Mouse (Mus musculus): ENCODE data around the gene Vps4a. TPM values are rescaled to one million over a fixed set of nuclear protein-coding genes. Genes with fewer than 3 reads are reported as not detected.
"Not testable (repeated sequence)": the region's sequence is repeated elsewhere in the genome, so short reads cannot be mapped to it uniquely, and the experiment has no call there.

Gene Vps4a
- total RNA-seq (2021) = 10 to 100 TPM; 50.3 to 57.1 TPM
- long read RNA-seq, experiment 1, transcript Vps4a-201 (11 exons, 2,178 nt) = major isoform, 60 of 61 reads
- long read RNA-seq, experiment 1, partial matches to known transcripts = 1 of 61 reads
- long read RNA-seq, experiment 1, other reads (novel, unspliced or antisense) = 0 of 61 reads
- long read RNA-seq, experiment 2, transcript Vps4a-201 (11 exons, 2,178 nt) = major isoform, 80 of 93 reads
- long read RNA-seq, experiment 2, partial matches to known transcripts = 6 of 93 reads
- long read RNA-seq, experiment 2, other reads (novel, unspliced or antisense) = 7 of 93 reads

GRCm38 (mm10) chr8:107030650-107031576, at the start of gene Vps4a:
TSS of gene Vps4a (plus strand) at chr8:107031222.
- peak; percentile 93 to 96 for DNase-seq (ENCODE audit: low spot score in 2 of 2)

GRCm38 (mm10) chr8:106985404-106985821, 45.6 kb upstream of the Vps4a start:
- no peak for DNase-seq (ENCODE audit: low spot score in 2 of 2)

- DNase-seq (ENCODE audit: low spot score in 2 of 2) = no peak
Observed at GRCm38 (mm10) chr8:106985951-106986350, 45.1 kb upstream of the Vps4a start.

DNA sequence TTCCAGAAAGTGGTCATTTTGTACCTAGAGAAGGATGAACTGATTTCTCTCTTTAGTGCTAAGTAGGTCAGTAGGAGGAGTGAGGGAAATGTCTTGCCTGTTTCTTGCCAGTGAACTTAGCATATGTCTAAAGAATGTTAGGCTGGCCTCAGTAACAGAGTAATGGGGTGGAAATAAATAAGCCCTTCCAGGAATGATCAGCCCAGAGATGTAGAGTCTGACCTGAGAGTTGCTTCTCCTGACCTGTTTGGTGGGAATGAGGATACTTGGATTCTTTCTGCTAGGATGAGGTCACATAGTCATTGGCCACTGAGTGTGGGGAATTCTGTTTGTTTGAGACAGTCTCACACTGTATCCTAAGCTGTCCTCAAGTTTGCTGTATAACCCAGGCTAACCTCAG, 43.5 kb upstream of the Vps4a start:
- no peak for DNase-seq (ENCODE audit: low spot score in 2 of 2)

DNA sequence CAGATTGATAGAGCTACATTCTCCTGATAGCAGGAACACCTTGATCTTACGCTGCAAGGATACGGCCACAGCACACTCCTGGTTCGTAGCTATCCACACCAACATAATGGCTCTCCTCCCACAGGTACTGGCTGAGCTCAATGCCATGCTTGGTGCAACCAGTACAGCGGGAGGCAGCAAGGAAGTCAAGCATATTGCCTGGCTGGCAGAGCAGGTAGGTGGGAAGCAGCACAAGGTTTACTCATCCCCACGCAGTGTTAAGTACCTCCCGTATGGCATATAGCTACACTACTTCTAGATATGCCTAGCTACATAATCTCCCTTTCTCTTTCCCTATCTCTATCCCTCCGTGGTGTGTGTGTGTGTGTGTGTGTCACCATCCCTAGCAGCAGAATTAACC, 39.6 kb upstream of the Vps4a start:
- DNase-seq (ENCODE audit: low spot score in 2 of 2) = no peak

GRCm38 (mm10) chr8:106996339-106996738, 34.7 kb upstream of the Vps4a start:
- DNase-seq (ENCODE audit: low spot score in 2 of 2) = not testable (repeated sequence)

GRCm38 (mm10) chr8:106997416-106997815, 33.6 kb upstream of the Vps4a start:
- no peak for DNase-seq (ENCODE audit: low spot score in 2 of 2)

GRCm38 (mm10) chr8:106999068-106999467, 32.0 kb upstream of the Vps4a start:
- DNase-seq (ENCODE audit: low spot score in 2 of 2) = peak; percentile 50 to 62

GRCm38 (mm10) chr8:107002532-107002931, 28.5 kb upstream of the Vps4a start:
- peak; percentile 83 to 91 for DNase-seq (ENCODE audit: low spot score in 2 of 2)

GRCm38 (mm10) chr8:107007795-107008194, 23.2 kb upstream of the Vps4a start:
- no peak for DNase-seq (ENCODE audit: low spot score in 2 of 2)

DNA sequence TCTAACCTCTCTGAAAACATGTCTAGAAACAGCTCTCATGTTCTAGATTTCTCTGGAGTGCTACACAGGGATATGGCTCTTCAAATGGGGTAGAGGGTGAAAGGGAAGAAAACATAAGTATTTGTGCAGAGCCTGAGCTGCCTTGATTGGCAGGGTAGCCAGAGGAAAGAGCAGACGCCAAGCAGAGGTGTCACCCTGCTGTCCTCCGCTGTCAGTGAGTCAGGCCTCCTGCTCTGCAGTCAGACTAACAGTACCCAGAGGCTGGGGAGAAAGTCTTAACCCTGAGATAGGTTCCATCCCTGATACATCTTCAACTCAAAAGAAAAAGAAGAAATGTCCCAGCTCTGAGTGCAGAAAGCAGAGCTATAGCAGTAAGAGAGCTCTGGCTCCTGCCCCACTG, 18.4 kb upstream of the Vps4a start:
- DNase-seq (ENCODE audit: low spot score in 2 of 2) = no peak

DNA sequence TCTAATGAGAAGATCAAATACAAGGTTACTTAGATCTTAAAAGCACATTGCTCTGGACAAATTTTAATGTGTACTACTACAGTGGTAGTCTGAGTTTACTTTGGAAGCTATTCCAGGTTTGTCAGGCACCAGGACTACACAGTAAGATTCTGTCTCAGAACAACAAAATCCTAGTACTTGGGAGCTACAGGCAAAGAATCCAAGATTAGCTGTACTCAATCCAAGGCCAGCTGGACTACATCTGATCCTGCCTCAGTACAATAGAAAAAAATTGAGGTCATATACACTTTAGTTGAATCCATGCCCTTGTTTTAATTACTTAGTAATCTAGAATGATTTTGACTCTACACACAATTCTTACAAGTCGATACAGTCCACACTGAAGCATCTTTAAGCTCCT, 16.1 kb upstream of the Vps4a start:
- no peak for DNase-seq (ENCODE audit: low spot score in 2 of 2)

GRCm38 (mm10) chr8:107023479-107023878, 7.5 kb upstream of the Vps4a start:
- no peak for DNase-seq (ENCODE audit: low spot score in 2 of 2)

- DNase-seq (ENCODE audit: low spot score in 2 of 2) = no peak
Observed at GRCm38 (mm10) chr8:107029310-107029709, 1.7 kb upstream of the Vps4a start.

GRCm38 (mm10) chr8:107030058-107030457, 964 bp upstream of the Vps4a start:
- DNase-seq (ENCODE audit: low spot score in 2 of 2) = no peak

DNA sequence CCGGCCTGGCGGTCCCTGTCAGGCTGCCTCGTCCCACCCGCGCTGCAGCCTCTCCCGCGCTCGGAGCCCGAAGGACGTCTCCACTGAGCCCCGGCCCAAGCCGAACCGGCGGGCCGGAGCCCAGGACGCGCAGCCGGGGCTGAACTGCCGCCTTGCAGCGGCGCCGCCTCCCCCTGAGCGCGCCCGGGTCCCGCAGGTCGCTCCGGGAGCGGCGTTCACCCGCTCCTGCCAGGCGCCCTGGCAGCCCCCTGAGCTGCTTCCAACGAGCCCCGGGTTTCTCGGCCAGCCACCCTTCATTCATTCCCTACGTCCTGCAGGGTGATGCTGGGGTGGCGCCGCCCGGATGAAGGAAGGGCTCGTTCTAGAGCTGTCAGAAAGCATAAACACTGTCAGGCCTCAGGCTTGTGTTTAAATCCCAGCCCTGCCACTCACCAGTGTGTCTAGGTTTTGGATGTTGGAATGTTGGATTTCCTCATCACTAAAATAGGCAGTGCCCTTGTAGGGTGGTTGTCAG, 612 bp downstream of the Vps4a start:
- no peak for DNase-seq (ENCODE audit: low spot score in 2 of 2)

GRCm38 (mm10) chr8:107033609-107034008, 2.6 kb downstream of the Vps4a start:
- DNase-seq (ENCODE audit: low spot score in 2 of 2) = not testable (repeated sequence)

GRCm38 (mm10) chr8:107035641-107036040, 4.6 kb downstream of the Vps4a start:
- no peak for DNase-seq (ENCODE audit: low spot score in 2 of 2)

DNA sequence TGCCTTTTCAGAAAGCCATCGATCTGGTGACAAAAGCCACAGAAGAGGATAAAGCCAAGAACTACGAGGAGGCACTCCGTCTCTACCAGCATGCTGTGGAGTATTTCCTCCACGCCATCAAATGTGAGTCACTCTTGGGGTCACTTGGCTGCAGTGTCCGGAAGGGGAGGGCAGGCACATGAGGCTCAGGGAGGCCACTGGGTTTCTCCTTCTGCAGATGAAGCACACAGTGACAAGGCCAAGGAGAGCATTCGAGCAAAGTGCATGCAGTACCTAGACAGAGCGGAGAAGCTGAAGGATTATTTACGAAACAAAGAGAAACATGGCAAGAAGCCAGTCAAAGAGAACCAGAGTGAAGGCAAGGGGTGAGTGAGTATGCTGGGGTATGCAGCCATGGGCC, 5.6 kb downstream of the Vps4a start:
- DNase-seq (ENCODE audit: low spot score in 2 of 2) = no peak

- DNase-seq (ENCODE audit: low spot score in 2 of 2) = no peak
Observed at GRCm38 (mm10) chr8:107040632-107041031, 9.6 kb downstream of the Vps4a start.

DNA sequence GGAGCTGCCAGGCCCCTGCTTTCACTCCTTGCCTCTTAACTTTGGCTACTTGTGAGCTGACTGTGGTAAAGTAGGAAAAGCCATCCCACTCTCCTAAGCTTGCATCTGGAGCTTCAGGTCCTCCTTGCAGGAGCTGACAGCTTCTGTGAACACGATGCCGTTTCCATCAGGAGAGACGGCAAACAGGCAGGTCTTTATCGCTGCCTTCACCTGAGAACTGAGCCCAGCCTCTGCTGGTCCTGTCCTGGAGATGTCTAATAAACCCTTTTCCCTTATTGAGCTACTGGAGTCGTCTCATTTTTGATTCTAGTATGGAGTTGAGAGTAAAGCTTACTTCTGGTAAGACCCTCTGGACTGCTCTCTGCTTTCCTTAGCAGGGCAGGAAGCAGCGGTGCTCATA, 14.5 kb downstream of the Vps4a start:
- no peak for DNase-seq (ENCODE audit: low spot score in 2 of 2)

DNA sequence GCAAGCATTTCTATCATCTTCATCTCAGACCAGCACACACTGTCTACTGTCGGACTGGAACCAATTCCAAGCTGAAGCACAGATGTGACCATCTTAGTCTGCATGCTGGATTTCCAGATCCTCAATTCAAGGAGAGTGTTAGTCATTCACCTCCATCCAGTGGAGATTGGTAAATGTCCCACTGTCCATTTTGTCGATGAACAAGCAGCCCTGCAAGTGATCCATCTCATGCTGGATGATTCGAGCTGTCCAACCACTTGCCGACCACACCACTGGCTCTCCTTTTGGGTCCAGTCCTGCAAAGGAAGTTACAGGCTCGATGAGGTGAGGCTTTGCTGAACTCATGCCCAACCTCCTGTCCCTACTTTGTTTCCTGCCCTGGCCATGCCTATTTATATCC, 16.0 kb downstream of the Vps4a start:
- no peak for DNase-seq (ENCODE audit: low spot score in 2 of 2)
